Mouse (Mus musculus) midbrain, embryonic 11.5 days (tissue): ENCODE measurements around the gene Rasd2. TPM values are rescaled to one million over a fixed set of nuclear protein-coding genes. Genes with fewer than 3 reads are reported as not detected.

ENCODE experiments used
- ATAC-seq: fragments of 200-750 bp; cut with Nextera tagmentation; 2 replicates; pipeline ENCODE4 v1.8.0; 2017; ENCODE audit warnings: moderate TSS enrichment, moderate library complexity; ENCODE audit not compliant: low FRiP score
- DNase-seq: peaks from one replicate; pipeline ENCODE4 v3.0.0; 2015; ENCODE audit warnings: low spot score; ENCODE audit errors: missing footprints
- H3K27ac ChIP-seq: fragments of 300-500 bp; sonication (generic); 2 replicates; pipeline ENCODE4 v1.5.1; 2014; ENCODE audit warnings: low read depth, low read length
- H3K27me3 ChIP-seq: fragments of 300-500 bp; sonication (generic); 2 replicates; pipeline ENCODE4 v1.6.1; 2014; ENCODE audit warnings: mild to moderate bottlenecking, low read length, moderate library complexity, mixed read lengths; ENCODE audit not compliant: control insufficient read depth, insufficient read depth
- H3K36me3 ChIP-seq: fragments of 300-500 bp; sonication (generic); 2 replicates; pipeline ENCODE4 v1.6.1; 2014; ENCODE audit warnings: mild to moderate bottlenecking, low read length, moderate library complexity, mixed read lengths; ENCODE audit not compliant: control insufficient read depth, insufficient read depth
- H3K4me1 ChIP-seq: fragments of 300-500 bp; sonication (generic); 2 replicates; pipeline ENCODE4 v1.6.1; 2014; ENCODE audit warnings: low read length; ENCODE audit not compliant: control insufficient read depth, insufficient read depth
- H3K4me2 ChIP-seq: fragments of 300-500 bp; sonication (generic); 2 replicates; pipeline ENCODE4 v1.6.1; 2014; ENCODE audit warnings: mild to moderate bottlenecking, moderate library complexity
- H3K4me3 ChIP-seq: fragments of 300-500 bp; sonication (generic); 2 replicates; pipeline ENCODE4 v1.5.1; 2014; ENCODE audit warnings: low read depth, low read length
- H3K9ac ChIP-seq: fragments of 300-500 bp; sonication (generic); 2 replicates; pipeline ENCODE4 v1.6.1; 2014; ENCODE audit warnings: low read length
- H3K9me3 ChIP-seq: fragments of 300-500 bp; sonication (generic); 2 replicates; pipeline ENCODE4 v1.6.1; 2016; ENCODE audit warnings: low read length; ENCODE audit not compliant: control insufficient read depth
- WGBS: fragments of 180-500 bp; shearing (Covaris S2); extraction: QIAGEN DNeasy Blood & Tissue Kit; methylation state at CpG from one replicate; pipeline ENCODE4 v1.1.7; 2014; 5-methylcytosine and 5-hydroxymethylcytosine counted together
- polyA plus RNA-seq: library from polyadenylated mRNA; unstranded; fragments of >200 nt; fragmentation: Nextera tagmentation; extraction: Ambion mirVana; gene quantifications from 2 replicates; pipeline ENCODE4 v1.2.1, GENCODE M21; 2014

Rasd2 gene
- polyA plus RNA-seq, 1 experiment from 2014 or later = 0.12 TPM

- no peak for ATAC-seq
- 93% methylated on average over 1 of the region's 1 CpGs for WGBS
- no peak overlapping the region for H3K4me3 ChIP-seq
Observed at GRCm38 (mm10) chr8:75199914-75200313, 13.8 kb upstream of the Rasd2 start.

GRCm38 (mm10) chr8:75202041-75202656, 11.6 kb upstream of the Rasd2 start:
- DNase-seq (no peak), ATAC-seq (no peak)
- 87% methylated on average over 8 of the region's 8 CpGs for WGBS
- no peaks in the 10 kb centered on the region for H3K9me3 ChIP-seq
- no peak overlapping the region for H3K27ac ChIP-seq
- H3K4me2 ChIP-seq = no peak overlapping the region
- H3K4me1 ChIP-seq = no peaks in the 10 kb centered on the region
- H3K4me3 ChIP-seq = no peak overlapping the region
- H3K36me3 ChIP-seq = no peaks in the 10 kb centered on the region
- no peak overlapping the region for H3K9ac ChIP-seq
- no peaks in the 10 kb centered on the region for H3K27me3 ChIP-seq

More at GRCm38 (mm10) chr8:75199914-75200313, 13.8 kb upstream of the Rasd2 start:
- H3K36me3 ChIP-seq = no peaks in the 10 kb centered on the region
- no peaks in the 10 kb centered on the region for H3K4me1 ChIP-seq
- no peak overlapping the region for H3K9ac ChIP-seq
- H3K27me3 ChIP-seq = no peaks in the 10 kb centered on the region
- no peak for DNase-seq
- no peak overlapping the region for H3K27ac ChIP-seq
- H3K9me3 ChIP-seq = no peaks in the 10 kb centered on the region
- H3K4me2 ChIP-seq = no peak overlapping the region

GRCm38 (mm10) chr8:75202913-75203312, 10.8 kb upstream of the Rasd2 start:
- 87% methylated on average over 3 of the region's 3 CpGs for WGBS
- no peak for DNase-seq
- ATAC-seq = no peak

GRCm38 (mm10) chr8:75203420-75203819, 10.3 kb upstream of the Rasd2 start:
- no peaks in the 10 kb centered on the region for H3K36me3 ChIP-seq
- no peak overlapping the region for H3K27ac ChIP-seq
- no peak overlapping the region for H3K9ac ChIP-seq
- ATAC-seq = no peak
- WGBS = 88% methylated on average over 2 of the region's 2 CpGs
- no peaks in the 10 kb centered on the region for H3K9me3 ChIP-seq
- H3K27me3 ChIP-seq = no peaks in the 10 kb centered on the region
- no peak overlapping the region for H3K4me2 ChIP-seq
- no peak for DNase-seq
- no peaks in the 10 kb centered on the region for H3K4me1 ChIP-seq
- no peak overlapping the region for H3K4me3 ChIP-seq

More at GRCm38 (mm10) chr8:75202913-75203312, 10.8 kb upstream of the Rasd2 start:
- no peaks in the 10 kb centered on the region for H3K4me1 ChIP-seq
- H3K27ac ChIP-seq = no peak overlapping the region
- no peaks in the 10 kb centered on the region for H3K36me3 ChIP-seq
- H3K9me3 ChIP-seq = no peaks in the 10 kb centered on the region
- no peaks in the 10 kb centered on the region for H3K27me3 ChIP-seq
- no peak overlapping the region for H3K4me2 ChIP-seq
- H3K4me3 ChIP-seq = no peak overlapping the region
- no peak overlapping the region for H3K9ac ChIP-seq

GRCm38 (mm10) chr8:75204190-75204868, 9.4 kb upstream of the Rasd2 start:
- DNase-seq (no peak), ATAC-seq (no peak)
- Histone ChIP-seq H3K27me3 (no peaks in the 10 kb centered on the region), H3K27ac (no peak overlapping the region), H3K4me3 (no peak overlapping the region), H3K4me1 (no peaks in the 10 kb centered on the region), H3K36me3 (no peaks in the 10 kb centered on the region), H3K4me2 (no peak overlapping the region), H3K9ac (no peak overlapping the region), H3K9me3 (no peaks in the 10 kb centered on the region)
- 91% methylated on average over 13 of the region's 13 CpGs for WGBS

GRCm38 (mm10) chr8:75211461-75211860, 2.3 kb upstream of the Rasd2 start:
- no peak overlapping the region for H3K4me3 ChIP-seq
- no peak overlapping the region for H3K4me2 ChIP-seq
- peaks cover 11% of the 10 kb centered on the region for H3K4me1 ChIP-seq
- DNase-seq (no peak), ATAC-seq (no peak)
- H3K36me3 ChIP-seq = no peaks in the 10 kb centered on the region
- no peak overlapping the region for H3K27ac ChIP-seq
- H3K27me3 ChIP-seq = peaks cover 46% of the 10 kb centered on the region
- WGBS = 68% methylated on average over 3 of the region's 3 CpGs
- no peaks in the 10 kb centered on the region for H3K9me3 ChIP-seq
- H3K9ac ChIP-seq = no peak overlapping the region

- H3K36me3 ChIP-seq = no peaks in the 10 kb centered on the region
- no peak overlapping the region for H3K27ac ChIP-seq
- 1% methylated on average over 63 of the region's 63 CpGs for WGBS
- DNase-seq (peak; percentile 98), ATAC-seq (peak; percentile 95)
- H3K9ac ChIP-seq = peak overlapping the region; percentile 31; the same call in 1 of the 2 replicates
- peak overlapping the region; percentile 93 for H3K4me2 ChIP-seq
- peak overlapping the region; percentile 46 for H3K4me3 ChIP-seq
- H3K27me3 ChIP-seq = peaks cover 46% of the 10 kb centered on the region
- H3K4me1 ChIP-seq = peaks cover 11% of the 10 kb centered on the region
- no peaks in the 10 kb centered on the region for H3K9me3 ChIP-seq
Observed at GRCm38 (mm10) chr8:75212631-75213306, 975 bp upstream of the Rasd2 start.

GRCm38 (mm10) chr8:75213307-75213651, 465 bp upstream of the Rasd2 start:
- Histone ChIP-seq H3K4me2 (peak overlapping the region; percentile 93), H3K4me3 (peak overlapping the region; percentile 46), H3K27ac (no peak overlapping the region), H3K27me3 (peaks cover 46% of the 10 kb centered on the region), H3K9me3 (no peaks in the 10 kb centered on the region), H3K9ac (peak overlapping the region; percentile 2; the same call in 1 of the 2 replicates), H3K36me3 (no peaks in the 10 kb centered on the region), H3K4me1 (peaks cover 11% of the 10 kb centered on the region)
- peak; percentile 67 for ATAC-seq
- WGBS = under 1% methylated on average over 36 of the region's 36 CpGs
- DNase-seq = no peak

GRCm38 (mm10) chr8:75215046-75215445, 1.3 kb downstream of the Rasd2 start:
- Histone ChIP-seq H3K4me3 (no peak overlapping the region), H3K27ac (no peak overlapping the region), H3K36me3 (no peaks in the 10 kb centered on the region), H3K4me1 (peaks cover 11% of the 10 kb centered on the region), H3K4me2 (no peak overlapping the region), H3K9me3 (no peaks in the 10 kb centered on the region), H3K27me3 (peaks cover 46% of the 10 kb centered on the region), H3K9ac (no peak overlapping the region)
- WGBS = 64% methylated on average over 1 of the region's 1 CpGs
- ATAC-seq = no peak
- no peak for DNase-seq
